Mouse (Mus musculus) layer of hippocampus, adult 2 months (tissue): ENCODE measurements around the gene 9930104L06Rik. TPM values are rescaled to one million over a fixed set of nuclear protein-coding genes. Genes with fewer than 3 reads are reported as not detected.

ENCODE experiments used
- DNase-seq, 2 experiments: peaks; one replicate each; pipeline ENCODE4 v3.0.0; 2022; ENCODE audit warnings: low spot score in 2 of 2
- H3K27ac ChIP-seq: fragments of 200-600 bp; 2 replicates; pipeline ENCODE4 v1.8.1; 2022
- H3K4me3 ChIP-seq: fragments of 200-600 bp; 2 replicates; pipeline ENCODE4 v1.8.1; 2022; ENCODE audit warnings: mild to moderate bottlenecking
- CTCF ChIP-seq: fragments of 200-600 bp; conservative IDR thresholded peaks from 2 replicates; pipeline ENCODE4 v1.8.1; 2022; ENCODE audit warnings: antibody characterized with exemption, mild to moderate bottlenecking, moderate library complexity
- total RNA-seq, 2 experiments: library from RNA; stranded (reverse); gene quantifications; 2 replicates each; pipeline ENCODE4 v1.2.3; 2021

9930104L06Rik gene
- total RNA-seq, 2 experiments from 2014 or later = 22.1 to 23.6 TPM

DNA sequence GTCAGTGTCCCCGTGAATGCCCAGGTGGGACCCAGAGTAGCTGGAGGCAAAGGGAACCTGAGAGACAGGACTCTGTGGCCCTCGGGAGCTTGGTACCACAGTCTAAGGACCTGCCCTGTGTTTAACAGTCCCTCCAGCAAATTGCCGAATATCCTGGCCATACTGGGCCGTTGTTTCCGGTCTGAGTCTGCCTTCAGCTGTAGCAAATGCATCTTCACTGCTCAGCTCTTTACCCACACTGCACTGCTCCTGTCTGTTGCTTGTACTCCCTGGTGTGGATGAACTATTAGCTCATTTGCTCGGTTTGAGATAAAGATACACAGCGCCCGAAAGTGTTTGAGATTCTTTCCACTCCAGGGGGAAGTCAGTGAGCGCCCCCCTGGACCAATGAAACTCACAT is 51.5 kb downstream of the 9930104L06Rik start:
- no peak for DNase-seq
- no peak for TF ChIP-seq CTCF
- H3K4me3 ChIP-seq = no peak overlapping the region
- H3K27ac ChIP-seq = no peak overlapping the region

DNA sequence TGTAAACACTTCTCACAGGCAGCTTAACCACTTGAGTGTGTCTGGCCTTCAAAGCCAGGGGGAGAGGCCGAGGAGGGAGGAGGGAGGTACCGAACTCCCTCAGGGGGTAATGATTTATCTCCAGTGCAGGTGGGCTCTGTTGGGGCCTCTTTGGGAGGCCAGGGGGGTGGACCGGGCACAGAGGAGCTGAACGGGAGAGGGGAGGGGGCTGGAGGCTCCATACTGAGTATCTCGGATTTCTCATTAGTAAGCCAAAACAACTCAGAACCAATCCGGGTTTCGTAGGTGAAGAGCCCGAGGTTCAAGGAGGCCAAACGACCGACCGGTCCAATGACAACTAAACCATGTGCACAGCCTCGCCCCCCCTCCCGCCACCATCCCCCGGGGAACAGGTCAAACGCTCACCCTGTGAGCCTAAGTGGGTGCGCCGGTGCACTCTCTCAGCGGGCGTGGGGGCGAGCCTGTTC is 53.0 kb downstream of the 9930104L06Rik start:
- no peak overlapping the region for H3K27ac ChIP-seq
- no peak for TF ChIP-seq CTCF
- DNase-seq = no peak
- no peak overlapping the region for H3K4me3 ChIP-seq

DNA sequence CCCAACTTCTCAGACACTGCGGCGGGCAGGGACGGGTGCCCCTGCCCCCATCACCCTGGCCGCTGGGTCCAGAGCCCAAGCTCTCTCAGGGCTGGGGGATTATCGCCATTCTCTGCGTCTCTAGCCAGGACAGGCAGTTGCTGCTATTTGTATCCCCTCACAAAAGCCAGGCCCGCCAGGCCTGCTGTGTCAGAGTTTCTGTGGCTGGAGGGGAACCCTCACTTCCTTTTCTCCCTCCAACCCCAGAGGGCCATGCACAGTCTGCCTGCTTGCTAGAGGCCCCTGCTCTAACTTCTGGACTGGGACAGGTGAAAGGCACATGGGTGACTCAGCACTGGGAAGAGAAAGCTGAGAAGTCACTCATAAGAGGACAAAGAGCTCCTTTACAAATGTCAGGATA is 53.5 kb downstream of the 9930104L06Rik start:
- H3K4me3 ChIP-seq = no peak overlapping the region
- no peak overlapping the region for H3K27ac ChIP-seq
- TF ChIP-seq CTCF = no peak
- DNase-seq = no peak

Other genes with a start within 250 kb of the 9930104L06Rik start
- 10 to 100 TPM; 16.6 to 18.6 TPM for gene Utp11, start 243.4 kb upstream of the 9930104L06Rik start, total RNA-seq
- gene Fhl3, start 236.3 kb upstream of the 9930104L06Rik start, total RNA-seq = 1 to 10 TPM; 1.4 to 1.5 TPM
- 10 to 100 TPM; 35.1 to 35.7 TPM for gene Sf3a3, start 222.3 kb upstream of the 9930104L06Rik start, total RNA-seq
- 10 to 100 TPM; 43.6 to 51.2 TPM for gene Inpp5b, start 195.2 kb upstream of the 9930104L06Rik start, total RNA-seq
- gene Mtf1, start 134.9 kb upstream of the 9930104L06Rik start, total RNA-seq = 10 to 100 TPM; 24.6 to 24.8 TPM
- 10 to 100 TPM; 30.3 to 38.0 TPM for gene Yrdc, start 86.4 kb upstream of the 9930104L06Rik start, total RNA-seq
- gene 1110065P20Rik, start 85.9 kb upstream of the 9930104L06Rik start, total RNA-seq = 10 to 100 TPM; 72.0 to 94.5 TPM
- 10 to 100 TPM; 52.3 to 54.4 TPM for gene Maneal, start 74.9 kb upstream of the 9930104L06Rik start, total RNA-seq
- 10 to 100 TPM; 42.5 to 51.3 TPM for gene Epha10, start 56.1 kb upstream of the 9930104L06Rik start, total RNA-seq
- gene Cdca8, start 2.3 kb downstream of the 9930104L06Rik start, total RNA-seq = 1 to 10 TPM; 2.1 to 2.9 TPM
- 1 to 10 TPM; 9.5 to 9.8 TPM for gene Rspo1, start 49.4 kb downstream of the 9930104L06Rik start, total RNA-seq
- 10 to 100 TPM; 67.9 to 76.1 TPM for gene Gnl2, start 79.5 kb downstream of the 9930104L06Rik start, total RNA-seq
- under 1 TPM; 0.64 to 1.00 TPM for gene Dnali1, start 128.7 kb downstream of the 9930104L06Rik start, total RNA-seq
- 10 to 100 TPM; 14.6 to 16.3 TPM for gene Snip1, start 129.6 kb downstream of the 9930104L06Rik start, total RNA-seq
- gene Meaf6, start 148.1 kb downstream of the 9930104L06Rik start, total RNA-seq = 100 to 1,000 TPM; 111 to 116 TPM
- gene Zc3h12a, start 190.8 kb downstream of the 9930104L06Rik start, total RNA-seq = 1 to 10 TPM; 1.1 to 1.2 TPM